Mouse (Mus musculus) hindbrain, embryonic 14.5 days (tissue): ENCODE data around the gene Hist1h1t. TPM values are rescaled to one million over a fixed set of nuclear protein-coding genes. Genes with fewer than 3 reads are reported as not detected.
"Not testable (repeated sequence)": the region's sequence is repeated elsewhere in the genome, so short reads cannot be mapped to it uniquely, and the experiment has no call there.

Source experiments
- ATAC-seq: fragments of 200-750 bp; cut with Nextera tagmentation; 2 replicates; pipeline ENCODE4 v1.8.0; 2017; ENCODE audit warnings: moderate number of reproducible peaks, mild to moderate bottlenecking, moderate TSS enrichment, moderate library complexity; ENCODE audit not compliant: low FRiP score
- DNase-seq: peaks from one replicate; pipeline ENCODE4 v3.0.0-alpha.2; 2015; ENCODE audit warnings: low spot score
- H3K27ac ChIP-seq: fragments of 300-500 bp; sonication (generic); 2 replicates; pipeline ENCODE4 v1.5.1; 2014; ENCODE audit warnings: mild to moderate bottlenecking, moderate library complexity
- H3K27me3 ChIP-seq: fragments of 300-500 bp; sonication (generic); 2 replicates; pipeline ENCODE4 v1.6.1; 2014; ENCODE audit warnings: mild to moderate bottlenecking, low read length, mixed read lengths; ENCODE audit not compliant: control insufficient read depth, insufficient read depth
- H3K36me3 ChIP-seq: fragments of 300-500 bp; sonication (generic); replicated peaks from 2 replicates; pipeline ENCODE4 v1.6.1; 2014; ENCODE audit not compliant: control insufficient read depth, insufficient read depth
- H3K4me1 ChIP-seq: fragments of 300-500 bp; sonication (generic); replicated peaks from 2 replicates; pipeline ENCODE4 v1.6.1; 2014; ENCODE audit warnings: antibody characterized with exemption, low read length, mixed read lengths; ENCODE audit not compliant: control insufficient read depth, insufficient read depth
- H3K4me2 ChIP-seq: fragments of 300-500 bp; sonication (generic); replicated peaks from 2 replicates; pipeline ENCODE4 v1.6.1; 2014; ENCODE audit warnings: mild to moderate bottlenecking, moderate library complexity
- H3K4me3 ChIP-seq: fragments of 300-500 bp; sonication (generic); replicated peaks from 2 replicates; pipeline ENCODE4 v1.5.1; 2014; ENCODE audit warnings: mild to moderate bottlenecking, low read length
- H3K9ac ChIP-seq: fragments of 300-500 bp; sonication (generic); 2 replicates; pipeline ENCODE4 v1.6.1; 2014
- H3K9me3 ChIP-seq: fragments of 300-500 bp; sonication (generic); 2 replicates; pipeline ENCODE4 v1.6.1; 2016; ENCODE audit warnings: low read length; ENCODE audit not compliant: control insufficient read depth
- whole genome bisulfite sequencing: fragments of 180-500 bp; shearing (Covaris S2); extraction: QIAGEN DNeasy Blood & Tissue Kit; methylation state at CpG from one replicate; pipeline ENCODE4 v1.1.7; 2014; 5-methylcytosine and 5-hydroxymethylcytosine counted together
- polyA plus RNA-seq: library from polyadenylated mRNA; unstranded; fragments of >200 nt; fragmentation: Nextera tagmentation; extraction: Ambion mirVana; gene quantifications from 2 replicates; pipeline ENCODE4 v1.2.1, GENCODE M21; 2014

The Hist1h1t gene
- polyA plus RNA-seq, 1 experiment from 2014 or later, result not detected

GRCm38 (mm10) chr13:23697491-23698299, 2.1 kb downstream of the Hist1h1t start:
- peak overlapping the region; percentile 90 for H3K27ac ChIP-seq
- no peaks in the 10 kb centered on the region for H3K9me3 ChIP-seq
- no peaks in the 10 kb centered on the region for H3K36me3 ChIP-seq
- ATAC-seq (peak; percentile 46), DNase-seq (peak; percentile 66)
- no peaks in the 10 kb centered on the region; the same call in 1 of the 2 replicates for H3K4me1 ChIP-seq
- peak overlapping the region; percentile 44 for H3K4me3 ChIP-seq
- peak overlapping the region; percentile 62 for H3K9ac ChIP-seq
- H3K27me3 ChIP-seq, result no peaks in the 10 kb centered on the region
- under 1% methylated on average over 23 of the region's 32 CpGs for WGBS
- peak overlapping the region; percentile 72 for H3K4me2 ChIP-seq

GRCm38 (mm10) chr13:23698300-23698693, 2.7 kb downstream of the Hist1h1t start, which contains the start of gene Hist1h4c:
Gene Hist1h4c (minus strand): TSS chr13:23698454.
- no peaks in the 10 kb centered on the region; the same call in 1 of the 2 replicates for H3K4me1 ChIP-seq
- no peaks in the 10 kb centered on the region for H3K27me3 ChIP-seq
- H3K9me3 ChIP-seq, result no peaks in the 10 kb centered on the region
- 0% methylated on average over 22 of the region's 22 CpGs for whole genome bisulfite sequencing
- peak; percentile 100 for DNase-seq
- H3K27ac ChIP-seq, result peak within 1 kb of the TSS; percentile 90
- H3K36me3 ChIP-seq, result no peaks in the 10 kb centered on the region
- peak within 1 kb of the TSS; percentile 44 for H3K4me3 ChIP-seq
- peak within 1 kb of the TSS; percentile 62 for H3K9ac ChIP-seq
- peak; percentile 97 for ATAC-seq
- peak within 1 kb of the TSS; percentile 72 for H3K4me2 ChIP-seq

GRCm38 (mm10) chr13:23698996-23699395, 3.4 kb downstream of the Hist1h1t start:
- DNase-seq (no peak), ATAC-seq (no peak)
- no peaks in the 10 kb centered on the region for H3K27me3 ChIP-seq
- no peak overlapping the region for H3K4me3 ChIP-seq
- peak overlapping the region; percentile 72 for H3K4me2 ChIP-seq
- H3K9ac ChIP-seq, result no peak overlapping the region; the same call in none of the 2 replicates
- 73% methylated on average over 6 of the region's 6 CpGs for WGBS
- no peaks in the 10 kb centered on the region; the same call in 1 of the 2 replicates for H3K4me1 ChIP-seq
- peak overlapping the region; percentile 90 for H3K27ac ChIP-seq
- H3K36me3 ChIP-seq, result no peaks in the 10 kb centered on the region
- no peaks in the 10 kb centered on the region for H3K9me3 ChIP-seq

- H3K9ac ChIP-seq, result no peak overlapping the region
- 63% methylated on average over 3 of the region's 3 CpGs for WGBS
- no peaks in the 10 kb centered on the region; the same call in 1 of the 2 replicates for H3K4me1 ChIP-seq
- no peak overlapping the region for H3K27ac ChIP-seq
- H3K27me3 ChIP-seq, result no peaks in the 10 kb centered on the region
- DNase-seq (no peak), ATAC-seq (no peak)
- no peak overlapping the region for H3K4me3 ChIP-seq
- H3K4me2 ChIP-seq, result no peak overlapping the region
- H3K36me3 ChIP-seq, result no peaks in the 10 kb centered on the region
- H3K9me3 ChIP-seq, result no peaks in the 10 kb centered on the region
These were observed 4.2 kb downstream of the Hist1h1t start for GRCm38 (mm10) chr13:23699767-23700166.

GRCm38 (mm10) chr13:23700786-23701520, 5.3 kb downstream of the Hist1h1t start:
- peak; percentile 42; the same call in 1 of the 2 replicates for ATAC-seq
- no peaks in the 10 kb centered on the region; the same call in 1 of the 2 replicates for H3K4me1 ChIP-seq
- WGBS, result 33% methylated on average over 8 of the region's 8 CpGs
- no peaks in the 10 kb centered on the region for H3K9me3 ChIP-seq
- no peaks in the 10 kb centered on the region for H3K36me3 ChIP-seq
- no peaks in the 10 kb centered on the region for H3K27me3 ChIP-seq
- no peak overlapping the region for H3K4me2 ChIP-seq
- H3K27ac ChIP-seq, result no peak overlapping the region
- DNase-seq, result peak; percentile 76
- no peak overlapping the region for H3K4me3 ChIP-seq
- H3K9ac ChIP-seq, result no peak overlapping the region

- Histone ChIP-seq H3K4me1 (no peaks in the 10 kb centered on the region; the same call in 1 of the 2 replicates), H3K4me3 (no peak overlapping the region), H3K4me2 (no peak overlapping the region), H3K36me3 (no peaks in the 10 kb centered on the region), H3K27ac (no peak overlapping the region), H3K9ac (no peak overlapping the region), H3K9me3 (no peaks in the 10 kb centered on the region), H3K27me3 (no peaks in the 10 kb centered on the region)
- 83% methylated on average over 4 of the region's 4 CpGs for WGBS
- ATAC-seq (no peak), DNase-seq (no peak)
These were observed 6.6 kb downstream of the Hist1h1t start for GRCm38 (mm10) chr13:23702220-23702619.

GRCm38 (mm10) chr13:23702801-23703200, 7.2 kb downstream of the Hist1h1t start:
- H3K4me2 ChIP-seq, ATAC-seq, H3K27ac ChIP-seq, H3K4me1 ChIP-seq, H3K36me3 ChIP-seq, DNase-seq, H3K9ac ChIP-seq, H3K27me3 ChIP-seq, H3K9me3 ChIP-seq, H3K4me3 ChIP-seq: not testable (repeated sequence)
- 84% methylated on average over 2 of the region's 2 CpGs for WGBS

- Histone ChIP-seq H3K9me3 (no peaks in the 10 kb centered on the region), H3K4me2 (no peak overlapping the region), H3K27ac (no peak overlapping the region), H3K4me1 (peaks cover 9% of the 10 kb centered on the region; the same call in 1 of the 2 replicates), H3K36me3 (no peaks in the 10 kb centered on the region), H3K9ac (no peak overlapping the region), H3K27me3 (no peaks in the 10 kb centered on the region), H3K4me3 (no peak overlapping the region)
- DNase-seq, result no peak
- ATAC-seq, result no peak
- 93% methylated on average over 7 of the region's 7 CpGs for WGBS
These were observed 10.2 kb downstream of the Hist1h1t start for GRCm38 (mm10) chr13:23705751-23706356.

- H3K9me3 ChIP-seq, result no peaks in the 10 kb centered on the region
- no peak overlapping the region for H3K4me2 ChIP-seq
- no peaks in the 10 kb centered on the region for H3K27me3 ChIP-seq
- no peak overlapping the region for H3K27ac ChIP-seq
- no peak overlapping the region for H3K9ac ChIP-seq
- no peak overlapping the region for H3K4me3 ChIP-seq
- H3K36me3 ChIP-seq, result no peaks in the 10 kb centered on the region
- H3K4me1 ChIP-seq, result peaks cover 9% of the 10 kb centered on the region; the same call in 1 of the 2 replicates
- ATAC-seq (no peak), DNase-seq (no peak)
- WGBS, result 93% methylated on average over 12 of the region's 12 CpGs
These were observed 11.2 kb downstream of the Hist1h1t start for GRCm38 (mm10) chr13:23706771-23707170.
